Mouse (Mus musculus) lung, adult 2 months (tissue): ENCODE results near the gene Gm7138.

Source experiments
- CTCF ChIP-seq: fragments of 200-500 bp; IDR thresholded peaks from 2 replicates; pipeline ENCODE4 v1.5.1; 2011; ENCODE audit warnings: mild to moderate bottlenecking, low read length, control low read depth; ENCODE audit not compliant: insufficient read depth
- POLR2A ChIP-seq: fragments of 200-500 bp; IDR thresholded peaks from 2 replicates; pipeline ENCODE4 v1.6.1; 2011; ENCODE audit warnings: low read depth, mild to moderate bottlenecking, control low read depth, low read length, borderline replicate concordance; ENCODE audit errors: extremely low read depth

GRCm38 (mm10) chr10:77814382-77814781, 37.6 kb upstream of the Gm7138 start, which contains the start of gene Gm2696:
- TF ChIP-seq POLR2A, result no peak
- TF ChIP-seq CTCF, result no peak
